Mouse (Mus musculus): ENCODE data around the gene Notch2. TPM values are rescaled to one million over a fixed set of nuclear protein-coding genes. Genes with fewer than 3 reads are reported as not detected.
"Not testable (repeated sequence)": the region's sequence is repeated elsewhere in the genome, so short reads cannot be mapped to it uniquely, and the experiment has no call there.

Notch2 gene
- polyA plus RNA-seq, 1 experiment from 2014 or later: 8.2 TPM

DNA sequence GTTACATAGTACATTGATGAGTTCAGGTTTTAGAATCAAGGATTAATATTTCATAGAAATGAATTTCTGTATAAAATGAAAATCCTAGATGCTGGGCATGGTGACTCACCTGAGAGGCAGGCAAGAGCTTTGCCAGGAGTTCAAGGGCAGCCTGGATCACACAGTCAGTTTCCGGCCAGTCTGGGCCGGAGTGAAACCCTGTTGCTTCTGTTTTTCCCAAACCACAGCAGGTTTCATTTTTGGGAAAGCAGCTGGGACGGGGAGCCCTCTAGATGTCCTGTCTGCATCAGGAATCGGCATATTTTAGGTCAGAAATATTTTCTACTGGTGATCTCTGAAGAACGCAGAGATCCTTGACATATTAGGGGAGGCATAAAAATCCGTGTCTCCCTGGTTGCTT lies 29.0 kb downstream of the Notch2 start:
- WGBS: 66% methylated on average over 6 of the region's 6 CpGs
- Histone ChIP-seq H3K27me3 (ENCODE audit: control insufficient read depth, insufficient read depth, low read length) (no peaks in the 10 kb centered on the region), H3K4me2 (ENCODE audit: low read depth, low read length) (no peak overlapping the region), H3K4me3 (ENCODE audit: low read depth, low read length) (no peak overlapping the region), H3K9ac (replicated peaks; ENCODE audit: low read depth, low read length) (no peak overlapping the region), H3K4me1 (ENCODE audit: control insufficient read depth, insufficient read depth, low read length) (peaks cover 23% of the 10 kb centered on the region), H3K27ac (ENCODE audit: low read depth, low read length) (peak overlapping the region; percentile 79; the same call in 1 of the 2 replicates), H3K9me3 (ENCODE audit: control insufficient read depth, low read length) (no peaks in the 10 kb centered on the region), H3K36me3 (ENCODE audit: control insufficient read depth, insufficient read depth, low read length) (no peaks in the 10 kb centered on the region)
- ATAC-seq (ENCODE audit: low read depth): no peak

DNA sequence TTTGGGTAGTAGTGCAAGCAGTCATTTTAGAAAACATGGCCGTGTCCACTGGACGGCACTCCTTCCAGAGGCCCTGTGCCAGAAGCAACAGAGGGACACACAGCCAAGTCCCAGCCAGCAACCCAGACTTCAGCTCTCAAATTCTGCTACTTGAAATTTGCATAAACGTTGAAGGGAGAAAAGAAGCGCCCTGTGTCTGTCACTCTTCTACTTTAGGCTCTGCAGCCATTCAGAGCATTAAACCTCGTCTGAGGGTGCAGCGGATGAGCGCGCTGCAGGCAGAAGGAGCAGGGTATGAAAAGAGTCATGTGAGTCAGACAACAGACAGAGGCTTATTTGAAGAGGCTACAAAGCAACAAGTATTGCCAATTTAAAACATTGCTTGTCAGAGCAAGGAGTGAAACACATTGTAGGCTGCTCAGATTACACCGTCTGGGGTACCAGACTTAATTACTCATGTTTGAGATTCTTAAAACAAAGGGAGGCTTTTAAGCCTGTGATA lies 29.7 kb downstream of the Notch2 start:
- ATAC-seq (ENCODE audit: low read depth): peak; percentile 58; the same call in 1 of the 2 replicates
- no peak overlapping the region for H3K4me3 ChIP-seq (ENCODE audit: low read depth, low read length)
- peak overlapping the region; percentile 16; the same call in 1 of the 2 replicates for H3K4me2 ChIP-seq (ENCODE audit: low read depth, low read length)
- H3K9ac ChIP-seq (replicated peaks; ENCODE audit: low read depth, low read length): no peak overlapping the region
- H3K4me1 ChIP-seq (ENCODE audit: control insufficient read depth, insufficient read depth, low read length): peaks cover 23% of the 10 kb centered on the region
- H3K27me3 ChIP-seq (ENCODE audit: control insufficient read depth, insufficient read depth, low read length): no peaks in the 10 kb centered on the region
- no peaks in the 10 kb centered on the region for H3K9me3 ChIP-seq (ENCODE audit: control insufficient read depth, low read length)
- H3K36me3 ChIP-seq (ENCODE audit: control insufficient read depth, insufficient read depth, low read length): no peaks in the 10 kb centered on the region
- 7% methylated on average over 9 of the region's 9 CpGs for WGBS
- H3K27ac ChIP-seq (ENCODE audit: low read depth, low read length): peak overlapping the region; percentile 79

GRCm38 (mm10) chr3:98043669-98044068 lies 30.3 kb downstream of the Notch2 start:
- 27% methylated on average over 4 of the region's 4 CpGs for WGBS
- Histone ChIP-seq H3K36me3 (ENCODE audit: control insufficient read depth, insufficient read depth, low read length) (no peaks in the 10 kb centered on the region), H3K9ac (replicated peaks; ENCODE audit: low read depth, low read length) (no peak overlapping the region), H3K4me2 (ENCODE audit: low read depth, low read length) (no peak overlapping the region), H3K27ac (ENCODE audit: low read depth, low read length) (peak overlapping the region; percentile 79), H3K9me3 (ENCODE audit: control insufficient read depth, low read length) (no peaks in the 10 kb centered on the region), H3K4me1 (ENCODE audit: control insufficient read depth, insufficient read depth, low read length) (peaks cover 20% of the 10 kb centered on the region), H3K4me3 (ENCODE audit: low read depth, low read length) (no peak overlapping the region), H3K27me3 (ENCODE audit: control insufficient read depth, insufficient read depth, low read length) (no peaks in the 10 kb centered on the region)
- peak; percentile 32; the same call in 1 of the 2 replicates for ATAC-seq (ENCODE audit: low read depth)

DNA sequence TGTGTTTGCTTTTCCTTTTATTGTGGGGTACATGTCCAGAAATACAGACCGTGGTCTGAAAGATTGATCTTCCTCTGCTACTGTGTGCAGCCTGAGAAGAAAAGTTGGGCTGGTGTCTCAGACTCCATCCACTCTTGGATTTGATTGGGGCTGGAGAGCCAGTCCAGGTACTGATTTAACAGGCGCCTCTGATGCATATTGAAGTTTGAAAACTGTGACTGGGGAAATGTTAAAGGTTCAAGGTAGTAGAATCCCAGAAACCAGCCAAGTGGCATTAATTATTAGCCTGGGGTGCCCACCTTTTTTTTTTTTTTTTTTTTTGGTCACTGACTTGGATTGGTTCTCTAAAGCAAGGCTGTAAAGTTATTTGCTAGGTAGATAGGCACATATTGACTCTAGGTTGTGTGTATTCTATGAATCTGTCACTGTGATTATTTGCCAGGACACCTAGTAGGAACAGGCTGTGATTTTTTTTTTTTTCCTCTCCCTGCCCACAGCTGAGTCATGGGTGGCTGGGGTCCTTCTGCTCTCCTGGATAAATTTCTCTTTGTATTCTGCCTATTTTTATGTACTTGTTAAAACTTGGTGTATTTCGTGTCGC lies 31.5 kb downstream of the Notch2 start:
- Histone ChIP-seq H3K9me3 (ENCODE audit: control insufficient read depth, low read length) (no peaks in the 10 kb centered on the region), H3K27ac (ENCODE audit: low read depth, low read length) (no peak overlapping the region), H3K4me3 (ENCODE audit: low read depth, low read length) (no peak overlapping the region), H3K4me1 (ENCODE audit: control insufficient read depth, insufficient read depth, low read length) (peaks cover 20% of the 10 kb centered on the region), H3K36me3 (ENCODE audit: control insufficient read depth, insufficient read depth, low read length) (no peaks in the 10 kb centered on the region), H3K27me3 (ENCODE audit: control insufficient read depth, insufficient read depth, low read length) (no peaks in the 10 kb centered on the region), H3K4me2 (ENCODE audit: low read depth, low read length) (no peak overlapping the region), H3K9ac (replicated peaks; ENCODE audit: low read depth, low read length) (no peak overlapping the region)
- no peak for ATAC-seq (ENCODE audit: low read depth)
- 88% methylated on average over 4 of the region's 4 CpGs for WGBS

DNA sequence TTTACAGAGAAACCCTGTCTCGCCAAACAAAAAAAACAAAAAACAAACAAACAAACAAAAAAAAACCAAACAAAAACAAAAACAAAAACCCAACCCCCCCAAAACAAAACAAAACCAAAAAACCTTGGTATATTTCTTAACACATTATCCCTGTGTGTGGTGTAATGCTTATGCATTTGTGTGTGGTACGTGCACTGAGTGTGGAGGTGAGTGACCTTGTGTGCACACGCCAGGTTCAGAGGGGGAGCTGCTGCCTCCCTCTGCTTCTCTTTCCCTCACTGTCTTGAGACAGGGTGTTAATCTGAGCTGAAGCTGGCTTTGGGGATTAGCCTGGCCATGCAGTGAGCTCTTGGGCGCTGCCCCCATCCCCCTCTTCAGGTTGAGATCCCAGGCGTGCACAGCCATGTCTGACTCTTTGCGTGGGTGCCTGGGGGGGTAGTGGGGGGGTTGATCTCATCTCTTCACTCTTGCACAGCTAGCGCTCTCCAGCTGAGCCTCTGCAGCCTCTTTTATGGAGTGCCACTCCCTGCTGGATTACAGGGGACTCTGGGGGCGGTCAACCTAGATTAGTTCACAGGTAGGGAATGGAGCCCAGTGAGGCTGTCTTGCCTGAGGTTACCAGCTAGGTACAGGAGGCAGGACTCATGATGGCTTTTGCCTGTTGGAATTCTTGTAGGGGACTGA lies 32.3 kb downstream of the Notch2 start:
- Histone ChIP-seq H3K4me2 (ENCODE audit: low read depth, low read length) (no peak overlapping the region), H3K36me3 (ENCODE audit: control insufficient read depth, insufficient read depth, low read length) (no peaks in the 10 kb centered on the region), H3K9me3 (ENCODE audit: control insufficient read depth, low read length) (no peaks in the 10 kb centered on the region), H3K27me3 (ENCODE audit: control insufficient read depth, insufficient read depth, low read length) (no peaks in the 10 kb centered on the region), H3K4me3 (ENCODE audit: low read depth, low read length) (no peak overlapping the region), H3K27ac (ENCODE audit: low read depth, low read length) (no peak overlapping the region), H3K9ac (replicated peaks; ENCODE audit: low read depth, low read length) (no peak overlapping the region), H3K4me1 (ENCODE audit: control insufficient read depth, insufficient read depth, low read length) (peaks cover 20% of the 10 kb centered on the region)
- 69% methylated on average over 8 of the region's 8 CpGs for WGBS
- ATAC-seq (ENCODE audit: low read depth): no peak; the same call in 1 of the 2 replicates

DNA sequence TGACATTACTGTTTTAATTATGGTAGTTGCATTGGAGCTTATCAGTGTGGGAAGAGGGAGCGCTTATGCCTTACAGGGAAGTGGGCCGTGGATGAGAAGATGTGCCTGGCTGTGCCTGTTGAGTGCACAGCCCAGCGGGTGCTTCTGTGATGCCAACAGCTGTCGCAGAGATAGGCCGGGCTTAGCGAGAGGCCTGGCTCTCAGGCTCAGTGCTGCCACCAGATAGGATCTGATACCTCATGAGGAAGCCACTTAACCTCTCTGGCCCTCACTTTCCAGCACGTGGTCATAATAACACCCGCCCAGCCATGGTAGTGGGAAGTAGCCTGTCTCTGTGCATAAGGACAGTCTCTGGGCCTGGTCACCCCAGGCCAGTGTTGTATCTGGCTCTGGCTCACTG lies 33.0 kb downstream of the Notch2 start:
- Histone ChIP-seq H3K27ac (ENCODE audit: low read depth, low read length) (no peak overlapping the region), H3K4me2 (ENCODE audit: low read depth, low read length) (no peak overlapping the region), H3K36me3 (ENCODE audit: control insufficient read depth, insufficient read depth, low read length) (no peaks in the 10 kb centered on the region), H3K9ac (replicated peaks; ENCODE audit: low read depth, low read length) (no peak overlapping the region), H3K4me1 (ENCODE audit: control insufficient read depth, insufficient read depth, low read length) (peaks cover 21% of the 10 kb centered on the region), H3K9me3 (ENCODE audit: control insufficient read depth, low read length) (no peaks in the 10 kb centered on the region), H3K27me3 (ENCODE audit: control insufficient read depth, insufficient read depth, low read length) (no peaks in the 10 kb centered on the region), H3K4me3 (ENCODE audit: low read depth, low read length) (no peak overlapping the region)
- 72% methylated on average over 8 of the region's 8 CpGs for WGBS
- peak; percentile 50 for ATAC-seq (ENCODE audit: low read depth)

GRCm38 (mm10) chr3:98049671-98050070 lies 36.3 kb downstream of the Notch2 start:
- Histone ChIP-seq H3K27ac (ENCODE audit: low read depth, low read length) (no peak overlapping the region), H3K27me3 (ENCODE audit: control insufficient read depth, insufficient read depth, low read length) (no peaks in the 10 kb centered on the region), H3K9me3 (ENCODE audit: control insufficient read depth, low read length) (no peaks in the 10 kb centered on the region), H3K4me1 (ENCODE audit: control insufficient read depth, insufficient read depth, low read length) (peaks cover 9% of the 10 kb centered on the region), H3K36me3 (ENCODE audit: control insufficient read depth, insufficient read depth, low read length) (no peaks in the 10 kb centered on the region), H3K4me3 (ENCODE audit: low read depth, low read length) (no peak overlapping the region), H3K9ac (replicated peaks; ENCODE audit: low read depth, low read length) (no peak overlapping the region), H3K4me2 (ENCODE audit: low read depth, low read length) (no peak overlapping the region)
- no peak for ATAC-seq (ENCODE audit: low read depth)
- WGBS: 64% methylated on average over 1 of the region's 1 CpGs

GRCm38 (mm10) chr3:98050086-98050485 lies 36.8 kb downstream of the Notch2 start:
- not testable (repeated sequence) for H3K27me3 ChIP-seq (ENCODE audit: control insufficient read depth, insufficient read depth, low read length); ATAC-seq (ENCODE audit: low read depth); H3K9ac ChIP-seq (replicated peaks; ENCODE audit: low read depth, low read length); H3K27ac ChIP-seq (ENCODE audit: low read depth, low read length); H3K4me2 ChIP-seq (ENCODE audit: low read depth, low read length); H3K9me3 ChIP-seq (ENCODE audit: control insufficient read depth, low read length); H3K4me3 ChIP-seq (ENCODE audit: low read depth, low read length); H3K36me3 ChIP-seq (ENCODE audit: control insufficient read depth, insufficient read depth, low read length)
- H3K4me1 ChIP-seq (ENCODE audit: control insufficient read depth, insufficient read depth, low read length): peaks cover 11% of the 10 kb centered on the region
- 93% methylated on average over 7 of the region's 7 CpGs for WGBS

Data from neural tube, embryonic 14.5 days (tissue).